Mouse (Mus musculus) left cerebral cortex, adult 11 months (tissue): ENCODE results near the gene Mettl21e.
"Not testable (repeated sequence)": the region's sequence is repeated elsewhere in the genome, so short reads cannot be mapped to it uniquely, and the experiment has no call there.

ENCODE experiments used
- DNase-seq: peaks from one replicate; pipeline ENCODE4 v3.0.0; 2022; ENCODE audit warnings: low spot score

Gene Mettl21e

GRCm38 (mm10) chr1:44218876-44219275, at the start of gene Mettl21e:
Gene Mettl21e, minus strand, starts transcription at chr1:44218961.
- DNase-seq: no peak

GRCm38 (mm10) chr1:44240440-44240839, 21.7 kb upstream of the Mettl21e start:
- DNase-seq: not testable (repeated sequence)

GRCm38 (mm10) chr1:44239969-44240368, 21.2 kb upstream of the Mettl21e start:
- DNase-seq: no peak

GRCm38 (mm10) chr1:44237305-44237704, 18.5 kb upstream of the Mettl21e start:
- DNase-seq: no peak

GRCm38 (mm10) chr1:44235311-44235710, 16.6 kb upstream of the Mettl21e start:
- DNase-seq: no peak

- DNase-seq: not testable (repeated sequence)
Measured at GRCm38 (mm10) chr1:44234531-44234930, 15.8 kb upstream of the Mettl21e start.

- DNase-seq: no peak
Measured at GRCm38 (mm10) chr1:44229044-44229443, 10.3 kb upstream of the Mettl21e start.

GRCm38 (mm10) chr1:44217118-44217517, 1.6 kb downstream of the Mettl21e start:
- DNase-seq: no peak

- no peak for DNase-seq
Measured at GRCm38 (mm10) chr1:44216352-44217116, 2.2 kb downstream of the Mettl21e start.

GRCm38 (mm10) chr1:44214443-44214842, 4.3 kb downstream of the Mettl21e start:
- DNase-seq: no peak

- no peak for DNase-seq
Measured at GRCm38 (mm10) chr1:44202876-44203275, 15.9 kb downstream of the Mettl21e start.

- DNase-seq: peak; percentile 29
Measured at GRCm38 (mm10) chr1:44198273-44199171, 20.2 kb downstream of the Mettl21e start.

- no peak for DNase-seq
Measured at GRCm38 (mm10) chr1:44186396-44186795, 32.4 kb downstream of the Mettl21e start.

GRCm38 (mm10) chr1:44178086-44178485, 40.7 kb downstream of the Mettl21e start:
- no peak for DNase-seq

- no peak for DNase-seq
Measured at GRCm38 (mm10) chr1:44173903-44174302, 44.9 kb downstream of the Mettl21e start.

- no peak for DNase-seq
Measured at GRCm38 (mm10) chr1:44172656-44173055, 46.1 kb downstream of the Mettl21e start.

- no peak for DNase-seq
Measured at GRCm38 (mm10) chr1:44167859-44168383, 50.8 kb downstream of the Mettl21e start.

GRCm38 (mm10) chr1:44162389-44162788, 56.4 kb downstream of the Mettl21e start:
- no peak for DNase-seq

GRCm38 (mm10) chr1:44161818-44162217, 56.9 kb downstream of the Mettl21e start:
- no peak for DNase-seq

GRCm38 (mm10) chr1:44158317-44158716, 60.4 kb downstream of the Mettl21e start:
- no peak for DNase-seq

GRCm38 (mm10) chr1:44155287-44155686, 63.5 kb downstream of the Mettl21e start:
- DNase-seq: no peak
